Mouse (Mus musculus) left cerebral cortex, postnatal 10 days (tissue): ENCODE measurements at regions not wholly inside any gene's neighbourhood (a gene's known extent, or its start where the extent isn't known, plus 50 kb on each side); places are given as distances from the start of the nearest gene placed in this dataset.
A peak's percentile ranks its signal among the peaks of the same experiment; 100 is the strongest.

ENCODE experiments used
- DNase-seq, 2 experiments: peaks; one replicate each; pipeline ENCODE4 v3.0.0; 2021 to 2022; ENCODE audit warnings: low spot score in 2 of 2, mixed read lengths in 1 of 2; ENCODE audit errors: extremely low spot score in 1 of 2
- intact Hi-C: fragments of 180-260 bp; cut with DNase I; formaldehyde crosslinking; loops from one replicate; pipeline ENCODE4 v1.15.1; 2025

- DNase-seq, result no peak
- intact Hi-C loops, result no loop called here
Observed at GRCm38 (mm10) chr4:9935949-9936348, 938.3 kb upstream of the 2610301B20Rik start.

- intact Hi-C loops, result no loop called here
- no peak for DNase-seq
Observed at GRCm38 (mm10) chr4:9951441-9951840, 922.9 kb upstream of the 2610301B20Rik start.

GRCm38 (mm10) chr4:9974631-9975030 lies 899.7 kb upstream of the 2610301B20Rik start:
- intact Hi-C loops, result no loop called here
- no peak for DNase-seq

- DNase-seq, result no peak
- intact Hi-C loops, result no loop called here
Observed at GRCm38 (mm10) chr4:9981354-9982040, 892.8 kb upstream of the 2610301B20Rik start.

GRCm38 (mm10) chr4:9982786-9983525 lies 891.3 kb upstream of the 2610301B20Rik start:
- intact Hi-C loops, result no loop called here

GRCm38 (mm10) chr4:9993871-9994270 lies 880.4 kb upstream of the 2610301B20Rik start:
- no peak for DNase-seq
- intact Hi-C loops, result no loop called here

More at GRCm38 (mm10) chr4:9982786-9983525, 891.3 kb upstream of the 2610301B20Rik start:
- no peak for DNase-seq

GRCm38 (mm10) chr4:9994466-9994865 lies 879.8 kb upstream of the 2610301B20Rik start:
- no peak for DNase-seq
- intact Hi-C loops, result no loop called here

- DNase-seq, result no peak
- intact Hi-C loops, result no loop called here
Observed at GRCm38 (mm10) chr4:10030316-10030715, 844.0 kb upstream of the 2610301B20Rik start.

GRCm38 (mm10) chr4:10031764-10032163 lies 842.5 kb upstream of the 2610301B20Rik start:
- intact Hi-C loops, result no loop called here
- no peak for DNase-seq

GRCm38 (mm10) chr4:10035336-10035735 lies 839.0 kb upstream of the 2610301B20Rik start:
- intact Hi-C loops, result no loop called here
- DNase-seq, result no peak

- no peak for DNase-seq
- intact Hi-C loops, result no loop called here
Observed at GRCm38 (mm10) chr4:10041301-10042093, 832.8 kb upstream of the 2610301B20Rik start.

GRCm38 (mm10) chr4:10048770-10049169 lies 825.5 kb upstream of the 2610301B20Rik start:
- DNase-seq, result no peak
- intact Hi-C loops, result no loop called here

GRCm38 (mm10) chr4:10049411-10049810 lies 824.9 kb upstream of the 2610301B20Rik start:
- DNase-seq, result no peak
- intact Hi-C loops, result no loop called here

- intact Hi-C loops, result no loop called here
- DNase-seq, result no peak
Observed at GRCm38 (mm10) chr4:10051296-10052267, 822.7 kb upstream of the 2610301B20Rik start.

GRCm38 (mm10) chr4:10052869-10053268 lies 821.4 kb upstream of the 2610301B20Rik start:
- DNase-seq, result no peak
- intact Hi-C loops, result no loop called here

- DNase-seq, result no peak
- intact Hi-C loops, result no loop called here
Observed at GRCm38 (mm10) chr4:10072500-10073106, 801.7 kb upstream of the 2610301B20Rik start.

GRCm38 (mm10) chr4:10079565-10080169 lies 794.6 kb upstream of the 2610301B20Rik start:
- intact Hi-C loops, result no loop called here
- DNase-seq, result peak in 1 of 2 experiments; percentile 1

- intact Hi-C loops, result no loop called here
- DNase-seq, result no peak
Observed at GRCm38 (mm10) chr4:10114831-10115230, 759.5 kb upstream of the 2610301B20Rik start.
